Mouse (Mus musculus): Measurements from ENCODE around the gene Mobp. TPM values are rescaled to one million over a fixed set of nuclear protein-coding genes. Genes with fewer than 3 reads are reported as not detected.

The Mobp gene
- total RNA-seq, 2 experiments from 2014 or later = not detected

- ATAC-seq (replicated peaks; ENCODE audit: low FRiP score, poor library complexity, severe bottlenecking) = no peak
These were observed 15.6 kb upstream of the Mobp start for GRCm38 (mm10) chr9:120133755-120134475.

GRCm38 (mm10) chr9:120134529-120135160, 14.9 kb upstream of the Mobp start:
- no peak for ATAC-seq (replicated peaks; ENCODE audit: low FRiP score, poor library complexity, severe bottlenecking)

- ATAC-seq (replicated peaks; ENCODE audit: low FRiP score, poor library complexity, severe bottlenecking) = no peak
These were observed 14.1 kb upstream of the Mobp start for GRCm38 (mm10) chr9:120135454-120135853.

GRCm38 (mm10) chr9:120140652-120141051, 8.9 kb upstream of the Mobp start:
- ATAC-seq (replicated peaks; ENCODE audit: low FRiP score, poor library complexity, severe bottlenecking) = peak; percentile 90

- no peak for ATAC-seq (replicated peaks; ENCODE audit: low FRiP score, poor library complexity, severe bottlenecking)
These were observed 5.0 kb upstream of the Mobp start for GRCm38 (mm10) chr9:120144474-120144873.

GRCm38 (mm10) chr9:120151152-120151551, 1.6 kb downstream of the Mobp start:
- no peak for ATAC-seq (replicated peaks; ENCODE audit: low FRiP score, poor library complexity, severe bottlenecking)

- ATAC-seq (replicated peaks; ENCODE audit: low FRiP score, poor library complexity, severe bottlenecking) = no peak
These were observed 2.4 kb downstream of the Mobp start for GRCm38 (mm10) chr9:120151906-120152399.

- ATAC-seq (replicated peaks; ENCODE audit: low FRiP score, poor library complexity, severe bottlenecking) = no peak
These were observed 8.5 kb downstream of the Mobp start for GRCm38 (mm10) chr9:120158047-120158446.

- no peak for ATAC-seq (replicated peaks; ENCODE audit: low FRiP score, poor library complexity, severe bottlenecking)
These were observed 14.4 kb downstream of the Mobp start for GRCm38 (mm10) chr9:120163862-120164261.

- no peak for ATAC-seq (replicated peaks; ENCODE audit: low FRiP score, poor library complexity, severe bottlenecking)
These were observed 18.3 kb downstream of the Mobp start for GRCm38 (mm10) chr9:120167826-120168225.

- peak; percentile 76 for ATAC-seq (replicated peaks; ENCODE audit: low FRiP score, poor library complexity, severe bottlenecking)
These were observed 21.8 kb downstream of the Mobp start for GRCm38 (mm10) chr9:120171295-120171694.

GRCm38 (mm10) chr9:120174436-120175137, 25.1 kb downstream of the Mobp start:
- ATAC-seq (replicated peaks; ENCODE audit: low FRiP score, poor library complexity, severe bottlenecking) = no peak

- no peak for ATAC-seq (replicated peaks; ENCODE audit: low FRiP score, poor library complexity, severe bottlenecking)
These were observed 29.3 kb downstream of the Mobp start for GRCm38 (mm10) chr9:120178813-120179212.

- ATAC-seq (replicated peaks; ENCODE audit: low FRiP score, poor library complexity, severe bottlenecking) = no peak
These were observed 35.0 kb downstream of the Mobp start for GRCm38 (mm10) chr9:120184499-120184898.

GRCm38 (mm10) chr9:120186856-120187255, 37.3 kb downstream of the Mobp start:
- no peak for ATAC-seq (replicated peaks; ENCODE audit: low FRiP score, poor library complexity, severe bottlenecking)

- ATAC-seq (replicated peaks; ENCODE audit: low FRiP score, poor library complexity, severe bottlenecking) = no peak
These were observed 41.4 kb downstream of the Mobp start for GRCm38 (mm10) chr9:120190891-120191290.

GRCm38 (mm10) chr9:120191362-120192098, 42.0 kb downstream of the Mobp start:
- ATAC-seq (replicated peaks; ENCODE audit: low FRiP score, poor library complexity, severe bottlenecking) = peak; percentile 75

- no peak for ATAC-seq (replicated peaks; ENCODE audit: low FRiP score, poor library complexity, severe bottlenecking)
These were observed 43.2 kb downstream of the Mobp start for GRCm38 (mm10) chr9:120192742-120193141.

- no peak for ATAC-seq (replicated peaks; ENCODE audit: low FRiP score, poor library complexity, severe bottlenecking)
These were observed 51.4 kb downstream of the Mobp start for GRCm38 (mm10) chr9:120200873-120201272.

GRCm38 (mm10) chr9:120201743-120202142, 52.2 kb downstream of the Mobp start:
- ATAC-seq (replicated peaks; ENCODE audit: low FRiP score, poor library complexity, severe bottlenecking) = no peak
